Mouse (Mus musculus): ENCODE data around the gene C2cd2l.
A peak's percentile ranks its signal among the peaks of the same experiment; 100 is the strongest.
"Not testable (repeated sequence)": the region's sequence is repeated elsewhere in the genome, so short reads cannot be mapped to it uniquely, and the experiment has no call there.

C2cd2l gene

DNA sequence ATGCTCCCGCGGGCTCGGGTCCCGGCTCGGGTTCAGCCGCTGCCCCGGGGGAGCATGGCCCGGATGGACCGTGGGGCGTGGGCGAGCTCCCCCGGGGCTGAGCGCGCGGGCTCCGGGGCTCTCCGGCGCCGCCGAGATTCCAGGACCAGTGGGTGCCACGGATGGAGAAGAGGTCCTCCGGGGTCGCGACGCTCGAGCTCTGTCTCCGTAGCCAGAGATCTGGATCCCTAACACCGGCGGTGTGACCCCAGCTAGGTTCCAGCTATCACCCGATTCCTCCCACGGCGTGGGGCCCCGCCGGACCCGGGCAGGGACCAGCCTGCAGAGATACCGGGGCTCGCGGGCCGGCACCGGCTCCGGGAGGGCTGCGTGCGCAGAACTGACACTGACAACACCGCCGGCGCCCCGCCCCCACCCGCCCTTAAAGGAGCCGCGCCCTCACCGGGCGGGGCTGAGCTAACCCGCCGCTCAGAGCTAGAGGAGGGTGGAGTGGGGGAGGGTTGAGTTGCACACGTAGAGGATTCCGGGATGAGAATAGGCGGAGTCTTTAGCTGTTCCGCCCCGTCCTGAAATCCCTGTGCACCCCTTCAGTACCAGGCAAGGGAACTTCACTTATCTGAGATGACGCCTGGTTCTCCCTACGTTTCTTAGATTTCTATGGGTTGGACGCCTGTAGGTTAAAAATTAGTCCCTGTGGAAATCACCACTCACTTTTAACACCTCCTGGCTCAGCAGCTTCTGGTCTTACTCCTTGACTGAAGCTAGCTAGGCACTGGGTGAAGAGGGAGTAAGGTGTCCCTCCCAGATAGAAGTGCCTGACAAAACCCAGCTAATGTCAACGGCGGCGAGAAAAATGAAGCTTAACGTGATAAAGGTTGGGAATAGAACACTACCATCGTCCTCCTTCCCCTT is at the start of gene C2cd2l:
Gene C2cd2l (minus strand): TSS at position 399 of the 912 bp plus-strand sequence.
- peak; percentile 93 for DNase-seq (ENCODE audit: low read depth)

- peak; percentile 46 for DNase-seq (ENCODE audit: low read depth)
These were observed 44.4 kb upstream of the C2cd2l start for GRCm38 (mm10) chr9:44364480-44364879.

- not testable (repeated sequence) for DNase-seq (ENCODE audit: low read depth)
These were observed 41.8 kb upstream of the C2cd2l start for GRCm38 (mm10) chr9:44361931-44362330.

- DNase-seq (ENCODE audit: low read depth), result peak; percentile 96
These were observed 41.3 kb upstream of the C2cd2l start, which contains the start of gene Vps11 for GRCm38 (mm10) chr9:44361190-44361917. Gene Vps11 (minus strand): TSS chr9:44361670.

- DNase-seq (ENCODE audit: low read depth), result peak; percentile 56
These were observed 37.1 kb upstream of the C2cd2l start for GRCm38 (mm10) chr9:44357207-44357606.

DNA sequence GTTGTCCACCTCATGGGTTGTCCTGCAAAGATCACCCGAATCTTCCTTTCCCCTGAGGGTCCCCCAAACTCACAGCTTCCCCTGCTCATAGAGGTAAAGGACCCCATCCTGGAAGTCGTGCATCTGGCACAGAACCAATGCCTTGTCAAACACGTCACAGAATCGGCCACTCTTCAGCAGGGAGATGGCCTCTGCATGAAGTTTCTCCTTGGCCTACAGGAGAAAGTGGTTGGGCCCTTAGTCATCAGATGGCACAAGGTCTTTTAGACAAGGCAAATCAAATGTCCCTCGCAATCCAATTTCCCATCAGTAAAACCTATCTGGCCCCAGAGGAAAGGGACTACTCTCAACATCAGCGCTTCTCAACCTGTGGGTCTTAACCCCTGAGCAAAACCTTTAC is 33.1 kb upstream of the C2cd2l start:
- no peak for DNase-seq (ENCODE audit: low read depth)

DNA sequence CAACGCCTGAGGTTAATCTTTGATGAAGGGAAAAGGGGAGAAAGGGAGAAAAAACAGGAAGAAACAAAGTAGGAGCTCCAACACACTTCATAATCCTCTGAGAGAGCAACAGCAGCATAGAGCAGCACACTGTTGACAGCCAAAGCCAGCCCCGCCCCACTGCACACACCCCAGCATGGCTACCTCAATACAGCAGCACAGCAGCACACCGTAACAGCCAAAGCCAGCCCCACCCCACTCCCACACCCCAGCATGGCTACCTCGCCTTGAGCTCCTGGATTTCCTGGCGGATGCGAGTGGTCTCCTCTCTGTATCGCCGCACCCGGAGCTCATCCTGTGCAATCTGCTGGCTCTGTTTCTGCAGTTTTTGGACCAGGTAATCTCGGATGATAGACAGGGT is 32.3 kb upstream of the C2cd2l start:
- no peak for DNase-seq (ENCODE audit: low read depth)

GRCm38 (mm10) chr9:44351396-44351795 is 31.3 kb upstream of the C2cd2l start:
- DNase-seq (ENCODE audit: low read depth), result no peak

DNA sequence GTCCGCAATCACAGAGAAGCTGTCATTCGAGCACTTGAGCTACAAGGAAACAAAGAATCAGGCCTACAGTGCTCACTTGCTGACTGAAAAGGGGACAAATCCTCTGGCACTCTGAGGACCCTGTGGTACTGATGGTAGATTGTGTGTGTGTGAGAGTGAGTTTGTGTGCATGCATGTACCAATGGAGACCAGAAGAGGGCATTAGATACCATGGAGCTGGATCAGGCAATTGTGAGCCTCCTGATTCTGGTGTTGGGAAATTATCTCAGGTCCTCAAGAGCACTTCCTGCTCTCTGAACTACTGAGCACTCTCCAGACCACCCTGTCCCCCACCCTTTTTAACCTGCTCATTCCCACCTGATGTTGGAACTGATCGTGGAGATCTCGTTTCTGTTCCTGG is 28.5 kb upstream of the C2cd2l start:
- no peak for DNase-seq (ENCODE audit: low read depth)

DNA sequence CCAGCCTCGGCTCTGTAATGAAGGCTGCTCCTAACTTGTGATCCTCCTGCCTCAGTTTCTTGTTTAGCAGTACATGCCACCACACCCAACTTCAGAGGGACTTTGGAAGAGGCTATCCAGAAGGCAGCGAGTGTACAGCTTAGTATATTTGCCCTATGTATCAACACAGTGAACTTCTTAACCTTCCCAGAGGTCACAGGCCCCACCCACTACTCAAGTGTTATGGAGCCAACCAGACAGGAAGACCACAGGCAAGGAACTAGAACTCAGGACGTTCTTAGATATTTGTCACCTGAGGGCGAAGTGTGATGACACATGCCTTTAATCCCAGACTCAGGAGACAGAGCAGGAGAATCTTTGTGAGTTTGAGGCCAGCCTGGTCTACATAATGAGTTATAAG is 27.5 kb upstream of the C2cd2l start:
- no peak for DNase-seq (ENCODE audit: low read depth)

DNA sequence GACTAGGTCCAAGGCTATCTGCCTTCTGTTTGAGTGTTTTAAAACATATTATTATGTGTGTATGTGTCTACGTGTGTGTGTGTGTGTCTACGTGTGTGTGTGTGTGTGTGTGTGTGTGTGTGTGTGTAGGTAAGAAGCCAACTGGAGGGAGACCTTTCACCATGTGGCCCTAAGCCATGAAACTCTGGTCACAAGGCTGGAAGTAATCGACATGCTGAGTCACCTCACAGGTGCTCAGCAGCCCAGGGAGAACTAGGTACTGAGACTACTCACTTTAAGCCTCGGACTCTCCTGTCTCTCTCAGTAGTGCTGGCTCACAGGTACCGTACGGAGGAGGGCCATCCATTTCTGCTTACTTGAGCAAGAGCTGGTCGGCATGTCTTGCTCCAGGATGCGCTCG is 27.1 kb upstream of the C2cd2l start:
- DNase-seq (ENCODE audit: low read depth), result no peak

- DNase-seq (ENCODE audit: low read depth), result no peak
These were observed 25.7 kb upstream of the C2cd2l start for GRCm38 (mm10) chr9:44345570-44346433.

- DNase-seq (ENCODE audit: low read depth), result peak; percentile 88
These were observed 23.8 kb upstream of the C2cd2l start, which contains the start of gene Hmbs for GRCm38 (mm10) chr9:44343781-44344421. Gene Hmbs (minus strand): TSS chr9:44344228.

DNA sequence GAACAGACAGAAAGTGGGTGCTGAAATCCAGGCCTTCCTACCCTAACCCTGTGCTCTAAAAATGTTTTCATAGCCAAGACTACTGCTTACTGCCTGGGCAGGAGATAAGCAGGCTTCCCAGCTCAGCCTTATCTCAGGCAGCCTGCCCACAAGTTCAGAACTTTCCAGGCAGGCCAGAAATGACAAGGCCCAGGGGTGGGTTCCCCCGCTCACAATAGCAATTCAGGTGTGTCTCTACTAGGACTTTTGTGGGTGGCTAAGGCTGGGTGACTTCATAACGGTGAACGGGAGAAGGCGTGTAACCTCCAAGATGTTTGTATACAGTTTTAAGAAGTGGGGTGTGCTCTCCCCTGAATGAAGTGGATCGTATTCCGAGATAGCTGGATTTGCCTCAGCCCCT is 23.2 kb upstream of the C2cd2l start:
- DNase-seq (ENCODE audit: low read depth), result peak; percentile 84

- DNase-seq (ENCODE audit: low read depth), result no peak
These were observed 22.5 kb upstream of the C2cd2l start for GRCm38 (mm10) chr9:44342605-44343004.

DNA sequence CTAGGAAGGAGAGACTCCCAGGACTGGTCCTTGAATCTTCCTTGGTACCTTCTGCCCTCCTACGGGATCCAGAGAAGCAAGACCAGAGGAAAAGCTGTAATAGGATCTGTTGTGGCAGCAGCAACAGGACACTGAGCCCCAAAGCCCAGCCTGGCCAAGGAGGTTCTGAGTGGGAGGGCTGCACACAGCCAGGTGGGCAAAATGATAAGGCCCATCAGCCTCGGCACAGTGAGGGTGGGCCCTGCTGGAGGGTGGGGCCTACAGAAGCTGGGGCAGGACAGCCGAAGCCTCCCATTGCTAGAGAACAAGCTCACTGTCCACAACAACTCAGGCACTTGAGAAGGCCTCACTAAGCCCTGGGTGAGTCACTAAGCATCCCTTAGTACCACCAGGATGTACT is 22.1 kb upstream of the C2cd2l start:
- DNase-seq (ENCODE audit: low read depth), result peak; percentile 81

- DNase-seq (ENCODE audit: low read depth), result no peak
These were observed 21.4 kb upstream of the C2cd2l start for GRCm38 (mm10) chr9:44341487-44341886.

DNA sequence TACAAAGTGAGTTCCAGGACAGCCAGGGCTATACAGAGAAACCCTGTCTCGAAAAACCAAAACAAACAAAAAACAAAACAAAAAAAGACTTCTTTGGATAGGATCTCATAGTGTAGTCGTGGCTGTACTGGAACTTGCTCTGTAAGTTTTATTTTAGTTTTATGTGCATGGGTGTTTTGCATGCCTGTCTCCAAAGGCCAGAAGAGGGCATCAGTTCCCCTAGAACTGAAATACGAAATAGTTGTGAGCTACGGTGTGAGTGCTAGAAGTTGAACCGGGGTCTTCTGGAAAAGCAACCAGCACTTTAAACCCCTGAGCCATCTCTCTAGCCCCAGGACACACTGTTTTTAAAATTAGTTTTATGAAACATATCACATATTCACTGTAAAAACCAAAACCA is 18.5 kb upstream of the C2cd2l start:
- no peak for DNase-seq (ENCODE audit: low read depth)

DNA sequence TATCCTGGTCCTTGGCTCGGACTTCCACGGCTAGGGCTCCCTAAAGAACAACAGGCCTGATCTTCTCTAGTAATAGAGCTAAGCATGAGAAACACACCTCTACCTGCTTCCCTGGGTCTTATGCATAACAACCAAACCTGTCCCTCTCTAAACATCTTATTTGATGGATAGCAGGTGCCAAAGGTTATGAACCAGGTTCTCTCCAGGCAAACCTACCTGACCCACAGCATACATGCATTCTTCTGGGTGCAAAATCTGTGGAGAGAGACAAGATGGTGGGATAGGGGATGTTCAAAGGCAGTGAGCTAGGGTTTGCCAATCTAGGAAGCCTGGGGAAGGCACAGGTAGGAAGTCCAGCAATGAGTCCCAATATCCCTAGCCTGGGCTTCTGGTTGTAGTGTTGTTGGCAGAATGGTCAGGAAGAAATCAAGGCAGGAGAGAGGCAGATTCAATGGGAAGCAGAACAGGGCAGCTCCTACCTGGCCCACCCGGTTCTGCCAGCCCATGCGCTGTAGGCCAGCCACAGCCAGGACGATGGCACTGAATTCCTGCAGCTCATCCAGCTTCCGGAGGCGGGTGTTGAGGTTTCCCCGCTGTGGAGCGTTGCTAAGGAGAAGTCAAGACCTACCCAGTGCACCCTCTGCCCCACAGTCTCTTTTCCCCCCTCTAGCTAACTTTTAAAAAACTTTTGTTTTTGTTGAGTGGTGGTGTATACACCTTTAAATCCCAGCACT is 17.5 kb upstream of the C2cd2l start:
- no peak for DNase-seq (ENCODE audit: low read depth)

DNA sequence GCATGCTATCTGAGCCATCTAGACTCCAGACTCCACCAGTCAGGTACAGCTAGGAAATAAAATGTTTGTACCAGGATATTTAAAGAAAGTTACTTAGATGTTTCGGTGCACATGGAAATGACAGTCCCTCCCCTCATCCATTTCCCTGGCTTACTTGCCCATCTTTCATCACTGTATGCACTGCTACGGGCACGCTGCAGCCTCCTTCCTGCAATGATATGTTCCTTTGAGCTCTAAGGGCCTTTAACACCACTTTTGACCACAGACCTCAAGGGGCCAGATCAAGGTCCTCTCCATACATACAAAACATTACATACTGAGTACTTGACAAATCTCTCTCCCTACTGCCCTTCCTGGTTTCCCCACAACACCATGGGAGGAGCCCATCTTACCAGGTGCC is 16.9 kb upstream of the C2cd2l start:
- DNase-seq (ENCODE audit: low read depth), result no peak

- not testable (repeated sequence) for DNase-seq (ENCODE audit: low read depth)
These were observed 16.4 kb upstream of the C2cd2l start for GRCm38 (mm10) chr9:44336513-44336912.

Measured in c-Kit-positive CD71-positive TER-119-negative erythroid progenitor cells, embryonic 14.5 days (primary cell).